Mouse (Mus musculus): ENCODE measurements around the gene Abhd15. TPM values are rescaled to one million over a fixed set of nuclear protein-coding genes. Genes with fewer than 3 reads are reported as not detected.
A peak's percentile ranks its signal among the peaks of the same experiment; 100 is the strongest.

Abhd15 gene
- polyA plus RNA-seq, 1 experiment from 2014 or later = 3.9 TPM

GRCm38 (mm10) chr11:77494344-77494676 is 20.6 kb upstream of the Abhd15 start:
- Histone ChIP-seq H3K4me3 (replicated peaks) (peak overlapping the region; percentile 91), H3K27ac (replicated peaks) (peak overlapping the region; percentile 85), H3K4me2 (replicated peaks) (peak overlapping the region; percentile 94), H3K4me1 (peaks cover 76% of the 10 kb centered on the region), H3K9ac (peak overlapping the region; percentile 91), H3K36me3 (peaks cover 5% of the 10 kb centered on the region; the same call in 1 of the 2 replicates), H3K27me3 (no peaks in the 10 kb centered on the region), H3K9me3 (replicated peaks) (no peaks in the 10 kb centered on the region)
- WGBS = 23% methylated on average over 4 of the region's 4 CpGs
- no peak for ATAC-seq (ENCODE audit: insufficient number of reproducible peaks, low FRiP score, low TSS enrichment, low read depth)

GRCm38 (mm10) chr11:77494782-77495181 is 20.1 kb upstream of the Abhd15 start:
- peak overlapping the region; percentile 91 for H3K4me3 ChIP-seq (replicated peaks)
- WGBS = 70% methylated on average over 6 of the region's 6 CpGs
- H3K27ac ChIP-seq (replicated peaks) = no peak overlapping the region

GRCm38 (mm10) chr11:77495507-77495906 is 19.4 kb upstream of the Abhd15 start:
- Histone ChIP-seq H3K9me3 (replicated peaks) (no peaks in the 10 kb centered on the region), H3K27me3 (no peaks in the 10 kb centered on the region), H3K36me3 (peaks cover 16% of the 10 kb centered on the region), H3K4me2 (replicated peaks) (no peak overlapping the region), H3K27ac (replicated peaks) (no peak overlapping the region), H3K4me1 (peaks cover 81% of the 10 kb centered on the region), H3K4me3 (replicated peaks) (no peak overlapping the region), H3K9ac (no peak overlapping the region)
- no peak for ATAC-seq (ENCODE audit: insufficient number of reproducible peaks, low FRiP score, low TSS enrichment, low read depth)

More at GRCm38 (mm10) chr11:77494782-77495181, 20.1 kb upstream of the Abhd15 start:
- Histone ChIP-seq H3K9me3 (replicated peaks) (no peaks in the 10 kb centered on the region), H3K9ac (no peak overlapping the region), H3K27me3 (no peaks in the 10 kb centered on the region), H3K4me2 (replicated peaks) (peak overlapping the region; percentile 94), H3K4me1 (peaks cover 80% of the 10 kb centered on the region), H3K36me3 (peaks cover 9% of the 10 kb centered on the region)
- no peak for ATAC-seq (ENCODE audit: insufficient number of reproducible peaks, low FRiP score, low TSS enrichment, low read depth)

- ATAC-seq (ENCODE audit: insufficient number of reproducible peaks, low FRiP score, low TSS enrichment, low read depth) = no peak
- Histone ChIP-seq H3K4me1 (peaks cover 68% of the 10 kb centered on the region), H3K4me3 (replicated peaks) (no peak overlapping the region), H3K27me3 (no peaks in the 10 kb centered on the region), H3K9ac (no peak overlapping the region), H3K9me3 (replicated peaks) (no peaks in the 10 kb centered on the region), H3K27ac (replicated peaks) (peak overlapping the region; percentile 66; the same call in 1 of the 2 replicates), H3K4me2 (replicated peaks) (no peak overlapping the region), H3K36me3 (peaks cover 27% of the 10 kb centered on the region)
- 35% methylated on average over 6 of the region's 6 CpGs for WGBS
These were observed 17.6 kb upstream of the Abhd15 start for GRCm38 (mm10) chr11:77497341-77497756.

- Histone ChIP-seq H3K9ac (no peak overlapping the region), H3K9me3 (replicated peaks) (no peaks in the 10 kb centered on the region), H3K4me2 (replicated peaks) (no peak overlapping the region), H3K36me3 (peaks cover 32% of the 10 kb centered on the region), H3K27me3 (no peaks in the 10 kb centered on the region), H3K4me3 (replicated peaks) (no peak overlapping the region), H3K27ac (replicated peaks) (peak overlapping the region; percentile 5; the same call in 1 of the 2 replicates), H3K4me1 (peaks cover 65% of the 10 kb centered on the region)
- ATAC-seq (ENCODE audit: insufficient number of reproducible peaks, low FRiP score, low TSS enrichment, low read depth) = no peak
- 45% methylated on average over 4 of the region's 4 CpGs for WGBS
These were observed 17.1 kb upstream of the Abhd15 start for GRCm38 (mm10) chr11:77497851-77498250.

- Histone ChIP-seq H3K9me3 (replicated peaks) (no peaks in the 10 kb centered on the region), H3K4me1 (peaks cover 71% of the 10 kb centered on the region), H3K4me3 (replicated peaks) (no peak overlapping the region), H3K9ac (no peak overlapping the region), H3K36me3 (peaks cover 39% of the 10 kb centered on the region), H3K4me2 (replicated peaks) (no peak overlapping the region), H3K27ac (replicated peaks) (no peak overlapping the region), H3K27me3 (no peaks in the 10 kb centered on the region)
- 58% methylated on average over 12 of the region's 12 CpGs for WGBS
- no peak for ATAC-seq (ENCODE audit: insufficient number of reproducible peaks, low FRiP score, low TSS enrichment, low read depth)
These were observed 16.4 kb upstream of the Abhd15 start for GRCm38 (mm10) chr11:77498261-77499139.

GRCm38 (mm10) chr11:77499354-77499753 is 15.6 kb upstream of the Abhd15 start:
- Histone ChIP-seq H3K27ac (replicated peaks) (no peak overlapping the region), H3K27me3 (no peaks in the 10 kb centered on the region), H3K4me3 (replicated peaks) (no peak overlapping the region), H3K9ac (no peak overlapping the region), H3K36me3 (peaks cover 47% of the 10 kb centered on the region), H3K9me3 (replicated peaks) (no peaks in the 10 kb centered on the region), H3K4me1 (peaks cover 69% of the 10 kb centered on the region), H3K4me2 (replicated peaks) (no peak overlapping the region)
- ATAC-seq (ENCODE audit: insufficient number of reproducible peaks, low FRiP score, low TSS enrichment, low read depth) = no peak
- 80% methylated on average over 7 of the region's 7 CpGs for WGBS

- Histone ChIP-seq H3K9ac (no peak overlapping the region), H3K9me3 (replicated peaks) (no peaks in the 10 kb centered on the region), H3K4me3 (replicated peaks) (no peak overlapping the region), H3K27me3 (no peaks in the 10 kb centered on the region), H3K4me2 (replicated peaks) (no peak overlapping the region), H3K4me1 (peaks cover 56% of the 10 kb centered on the region), H3K27ac (replicated peaks) (0 out of 2 replicates have a peak overlapping the region, but pooled peaks have one; percentile 14), H3K36me3 (peaks cover 60% of the 10 kb centered on the region)
- ATAC-seq (ENCODE audit: insufficient number of reproducible peaks, low FRiP score, low TSS enrichment, low read depth) = 0 out of 2 replicates have a peak, but pooled peaks have one; percentile 4
- WGBS = 74% methylated on average over 17 of the region's 17 CpGs
These were observed 14.3 kb upstream of the Abhd15 start for GRCm38 (mm10) chr11:77500361-77501325.

GRCm38 (mm10) chr11:77501392-77501791 is 13.5 kb upstream of the Abhd15 start:
- Histone ChIP-seq H3K9ac (no peak overlapping the region), H3K27me3 (no peaks in the 10 kb centered on the region), H3K36me3 (peaks cover 68% of the 10 kb centered on the region), H3K27ac (replicated peaks) (no peak overlapping the region), H3K4me1 (peaks cover 51% of the 10 kb centered on the region), H3K4me2 (replicated peaks) (no peak overlapping the region), H3K4me3 (replicated peaks) (no peak overlapping the region), H3K9me3 (replicated peaks) (no peaks in the 10 kb centered on the region)
- WGBS = 22% methylated on average over 5 of the region's 5 CpGs
- ATAC-seq (ENCODE audit: insufficient number of reproducible peaks, low FRiP score, low TSS enrichment, low read depth) = no peak

- Histone ChIP-seq H3K9me3 (replicated peaks) (no peaks in the 10 kb centered on the region), H3K9ac (no peak overlapping the region), H3K36me3 (peaks cover 73% of the 10 kb centered on the region), H3K27me3 (no peaks in the 10 kb centered on the region), H3K4me2 (replicated peaks) (no peak overlapping the region), H3K27ac (replicated peaks) (no peak overlapping the region), H3K4me3 (replicated peaks) (no peak overlapping the region), H3K4me1 (peaks cover 53% of the 10 kb centered on the region)
- no peak for ATAC-seq (ENCODE audit: insufficient number of reproducible peaks, low FRiP score, low TSS enrichment, low read depth)
- WGBS = 88% methylated on average over 4 of the region's 4 CpGs
These were observed 12.9 kb upstream of the Abhd15 start for GRCm38 (mm10) chr11:77501971-77502370.

- H3K4me3 ChIP-seq (replicated peaks) = no peak overlapping the region
- peaks cover 79% of the 10 kb centered on the region for H3K36me3 ChIP-seq
- H3K9ac ChIP-seq = no peak overlapping the region
- H3K4me2 ChIP-seq (replicated peaks) = no peak overlapping the region
- no peaks in the 10 kb centered on the region for H3K27me3 ChIP-seq
- 77% methylated on average over 6 of the region's 6 CpGs for WGBS
- no peak for ATAC-seq (ENCODE audit: insufficient number of reproducible peaks, low FRiP score, low TSS enrichment, low read depth)
- H3K9me3 ChIP-seq (replicated peaks) = no peaks in the 10 kb centered on the region
- peaks cover 53% of the 10 kb centered on the region for H3K4me1 ChIP-seq
- no peak overlapping the region; the same call in 1 of the 2 replicates for H3K27ac ChIP-seq (replicated peaks)
These were observed 12.4 kb upstream of the Abhd15 start for GRCm38 (mm10) chr11:77502481-77502880.
